Mouse (Mus musculus) forebrain, postnatal 0 days (tissue): ENCODE data around the gene Swsap1. TPM values are rescaled to one million over a fixed set of nuclear protein-coding genes. Genes with fewer than 3 reads are reported as not detected.

Experiments used
- ATAC-seq: fragments of 200-750 bp; cut with Nextera tagmentation; 2 replicates; pipeline ENCODE4 v1.8.0; 2017; ENCODE audit warnings: mild to moderate bottlenecking, moderate library complexity
- DNase-seq: peaks from one replicate; pipeline ENCODE4 v3.0.0-alpha.2; 2015
- H3K27ac ChIP-seq: fragments of 300-500 bp; sonication (generic); 2 replicates; pipeline ENCODE4 v1.5.1; 2014; ENCODE audit warnings: low read depth, mild to moderate bottlenecking, antibody characterized with exemption, low read length, moderate library complexity, mixed read lengths
- H3K27me3 ChIP-seq: fragments of 300-500 bp; sonication (generic); 2 replicates; pipeline ENCODE4 v1.6.1; 2014; ENCODE audit warnings: mild to moderate bottlenecking, low read length, mixed read lengths; ENCODE audit not compliant: insufficient read depth
- H3K36me3 ChIP-seq: fragments of 300-500 bp; sonication (generic); 2 replicates; pipeline ENCODE4 v1.6.1; 2014; ENCODE audit warnings: mild to moderate bottlenecking, moderate library complexity; ENCODE audit not compliant: insufficient read depth
- H3K4me1 ChIP-seq: fragments of 300-500 bp; sonication (generic); 2 replicates; pipeline ENCODE4 v1.6.1; 2014; ENCODE audit warnings: antibody characterized with exemption; ENCODE audit not compliant: insufficient read depth
- H3K4me2 ChIP-seq: fragments of 300-500 bp; sonication (generic); 2 replicates; pipeline ENCODE4 v1.6.1; 2014; ENCODE audit warnings: low read depth, mild to moderate bottlenecking, moderate library complexity
- H3K4me3 ChIP-seq: fragments of 300-500 bp; sonication (generic); 2 replicates; pipeline ENCODE4 v1.5.1; 2014; ENCODE audit warnings: low read depth, low read length, mixed read lengths
- H3K9ac ChIP-seq: fragments of 300-500 bp; sonication (generic); 2 replicates; pipeline ENCODE4 v1.6.1; 2014; ENCODE audit warnings: mild to moderate bottlenecking
- H3K9me3 ChIP-seq: fragments of 300-500 bp; sonication (generic); 2 replicates; pipeline ENCODE4 v1.6.1; 2016; ENCODE audit warnings: low read length
- CTCF ChIP-seq: sonication (generic); IDR thresholded peaks from 2 replicates; pipeline ENCODE4 v1.5.1; 2016; ENCODE audit warnings: antibody characterized with exemption, control low read depth, low read depth
- WGBS: fragments of 180-500 bp; shearing (Covaris S2); extraction: QIAGEN DNeasy Blood & Tissue Kit; methylation state at CpG from one replicate; pipeline ENCODE4 v1.1.7; 2014; 5-methylcytosine and 5-hydroxymethylcytosine counted together
- polyA plus RNA-seq: library from polyadenylated mRNA; unstranded; fragments of >200 nt; fragmentation: Nextera tagmentation; extraction: Ambion mirVana; gene quantifications from 2 replicates; pipeline ENCODE4 v1.2.1, GENCODE M21; 2015
- total RNA-seq: library from RNA; depleted of rRNA; stranded (reverse); fragments of >200 nt; gene quantifications from 2 replicates; pipeline ENCODE4 v1.2.3, GENCODE M21; 2014

Swsap1 gene
- total and polyA plus RNA-seq, 2 experiments from 2014 or later = 7.3 to 37.7 TPM

DNA sequence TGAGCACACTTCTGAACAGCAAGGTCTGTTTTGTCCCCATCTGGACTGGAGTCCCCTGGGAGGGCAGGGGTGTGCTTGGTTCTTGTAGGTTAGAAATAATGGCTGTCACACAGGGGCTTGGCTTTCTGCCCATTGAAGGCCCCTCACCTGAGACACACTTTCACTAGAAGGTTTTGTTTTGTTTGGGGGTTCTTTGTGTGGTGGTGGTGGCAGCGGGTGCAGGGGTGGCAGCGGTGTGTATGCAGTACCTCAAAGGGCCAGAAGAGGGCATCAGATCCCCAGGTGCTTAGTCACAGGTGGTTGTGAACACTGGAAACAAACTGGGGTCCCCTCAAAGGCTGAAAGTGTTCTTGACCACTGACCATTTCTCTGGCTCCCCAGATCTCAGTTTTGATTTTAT lies 22.4 kb downstream of the Swsap1 start:
- Histone ChIP-seq H3K27me3 (0 out of 2 replicates have a peak, but pooled peaks cover 3% of the 10 kb centered on the region), H3K4me1 (no peaks in the 10 kb centered on the region), H3K27ac (no peak overlapping the region), H3K9ac (no peak overlapping the region), H3K9me3 (no peaks in the 10 kb centered on the region), H3K4me3 (no peak overlapping the region), H3K36me3 (no peaks in the 10 kb centered on the region), H3K4me2 (no peak overlapping the region)
- TF ChIP-seq CTCF = peak; percentile 53
- DNase-seq (no peak), ATAC-seq (no peak)
- WGBS = 41% methylated on average over 2 of the region's 2 CpGs

DNA sequence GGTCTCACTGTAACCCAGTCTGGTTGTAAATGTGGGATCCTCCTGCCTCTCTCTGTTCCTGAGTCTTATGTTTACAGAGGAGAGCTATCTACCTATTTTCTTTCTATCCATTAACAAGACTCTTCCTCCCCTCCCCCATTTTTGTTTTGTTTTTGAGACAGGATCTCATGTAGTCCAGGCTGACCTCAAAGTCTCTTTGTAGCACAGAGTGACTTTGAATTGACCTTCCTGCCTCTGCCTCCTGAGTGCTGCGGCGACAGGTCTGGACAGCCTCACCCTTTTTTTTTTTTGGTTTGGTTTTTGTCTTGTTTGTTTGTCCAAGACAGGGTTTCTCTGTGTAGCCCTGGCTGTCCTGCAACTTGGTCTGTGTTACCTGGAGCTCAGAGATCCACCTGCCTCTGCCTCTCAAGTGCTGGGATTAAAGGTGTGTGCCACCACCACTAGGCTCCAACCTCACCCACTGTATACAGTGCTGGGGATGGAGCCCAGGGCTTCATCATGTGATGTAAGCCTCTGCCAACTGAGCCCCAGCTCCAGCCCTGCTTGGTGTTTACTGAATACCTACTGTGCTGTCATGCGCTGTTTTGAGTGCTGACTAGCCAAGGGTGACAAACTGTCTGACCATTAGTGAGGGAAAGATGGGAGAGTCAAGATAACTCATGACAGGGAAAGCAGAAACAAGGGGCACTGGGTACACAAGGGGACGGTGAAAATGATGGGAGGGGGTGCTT lies 23.0 kb downstream of the Swsap1 start:
- H3K27ac ChIP-seq = no peak overlapping the region
- TF ChIP-seq CTCF = no peak
- no peak for ATAC-seq

DNA sequence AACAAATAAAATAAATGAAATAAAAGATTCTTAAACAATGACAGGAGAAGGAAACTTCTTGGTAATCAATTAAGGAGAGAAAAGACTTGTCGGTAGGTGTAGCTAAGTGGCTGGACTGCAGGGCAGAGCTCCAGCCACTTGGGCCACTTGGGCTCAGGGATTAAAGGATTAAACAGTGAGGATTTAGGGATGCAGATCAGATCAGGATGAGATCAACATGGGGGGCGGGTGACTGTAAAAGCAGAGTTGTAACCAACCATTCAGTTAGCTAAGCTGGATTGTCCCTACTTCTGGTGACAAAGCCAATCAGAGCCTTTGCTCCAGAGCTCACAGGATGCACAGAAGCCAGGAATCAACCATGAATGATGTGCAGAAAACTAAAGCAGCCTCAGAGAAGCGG lies 28.4 kb downstream of the Swsap1 start:
- no peaks in the 10 kb centered on the region for H3K36me3 ChIP-seq
- ATAC-seq = no peak

More for the DNA sequence above, 23.0 kb downstream of the Swsap1 start:
- Histone ChIP-seq H3K9me3 (no peaks in the 10 kb centered on the region), H3K9ac (no peak overlapping the region), H3K27me3 (0 out of 2 replicates have a peak, but pooled peaks cover 3% of the 10 kb centered on the region), H3K4me3 (no peak overlapping the region), H3K36me3 (no peaks in the 10 kb centered on the region), H3K4me2 (no peak overlapping the region), H3K4me1 (no peaks in the 10 kb centered on the region)
- WGBS = 91% methylated on average over 4 of the region's 4 CpGs
- no peak for DNase-seq

DNA sequence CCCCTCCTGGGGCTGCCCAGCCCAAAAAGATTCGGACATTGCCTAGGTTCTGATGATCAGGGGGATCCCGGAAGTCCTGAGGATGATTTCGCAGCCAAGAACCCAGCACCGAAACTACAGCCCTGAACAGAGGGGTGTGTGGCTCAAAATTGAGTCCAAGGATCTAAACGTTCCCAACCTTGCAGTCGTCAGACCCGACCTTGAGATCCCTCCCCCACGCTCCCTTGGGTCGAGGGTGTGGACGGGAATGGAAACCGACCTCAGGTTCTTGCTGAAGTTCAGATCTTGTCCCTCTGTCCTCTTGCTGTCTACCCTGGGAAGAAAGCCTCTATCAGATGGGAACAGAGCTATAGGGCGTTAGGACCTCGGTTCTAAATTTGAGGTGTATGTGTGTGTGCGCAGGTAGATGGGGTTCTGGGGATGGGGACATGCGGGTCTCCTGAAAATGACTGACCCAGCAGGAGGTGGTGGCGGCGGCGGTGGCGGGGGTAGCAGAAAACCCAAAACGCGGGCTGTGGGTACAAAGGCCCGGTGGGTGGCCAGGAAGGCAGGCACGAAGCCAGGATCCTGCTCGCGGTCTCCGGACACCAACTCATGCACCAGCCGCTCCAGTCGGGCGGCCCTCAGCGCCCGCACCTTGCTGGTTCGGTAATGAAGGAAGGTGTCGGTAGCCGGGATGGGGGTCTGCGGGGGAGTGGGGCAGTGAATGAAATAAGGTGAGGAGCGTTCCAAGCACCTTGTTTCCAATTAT lies 32.2 kb downstream of the Swsap1 start:
- TF ChIP-seq CTCF = no peak
- Histone ChIP-seq H3K9ac (no peak overlapping the region), H3K27me3 (peaks cover 43% of the 10 kb centered on the region), H3K27ac (no peak overlapping the region), H3K4me1 (peaks cover 8% of the 10 kb centered on the region), H3K36me3 (no peaks in the 10 kb centered on the region), H3K4me3 (no peak overlapping the region), H3K9me3 (no peaks in the 10 kb centered on the region), H3K4me2 (peak overlapping the region; percentile 59; the same call in 1 of the 2 replicates)
- ATAC-seq (no peak), DNase-seq (no peak)
- 14% methylated on average over 26 of the region's 36 CpGs for WGBS

More for the DNA sequence above, 28.4 kb downstream of the Swsap1 start:
- Histone ChIP-seq H3K4me1 (peaks cover 6% of the 10 kb centered on the region; the same call in 1 of the 2 replicates), H3K4me3 (no peak overlapping the region), H3K4me2 (no peak overlapping the region), H3K9me3 (no peaks in the 10 kb centered on the region), H3K27ac (no peak overlapping the region), H3K27me3 (peaks cover 18% of the 10 kb centered on the region), H3K9ac (no peak overlapping the region)
- WGBS = 4% methylated on average over 3 of the region's 3 CpGs
- TF ChIP-seq CTCF = no peak
- DNase-seq = no peak

DNA sequence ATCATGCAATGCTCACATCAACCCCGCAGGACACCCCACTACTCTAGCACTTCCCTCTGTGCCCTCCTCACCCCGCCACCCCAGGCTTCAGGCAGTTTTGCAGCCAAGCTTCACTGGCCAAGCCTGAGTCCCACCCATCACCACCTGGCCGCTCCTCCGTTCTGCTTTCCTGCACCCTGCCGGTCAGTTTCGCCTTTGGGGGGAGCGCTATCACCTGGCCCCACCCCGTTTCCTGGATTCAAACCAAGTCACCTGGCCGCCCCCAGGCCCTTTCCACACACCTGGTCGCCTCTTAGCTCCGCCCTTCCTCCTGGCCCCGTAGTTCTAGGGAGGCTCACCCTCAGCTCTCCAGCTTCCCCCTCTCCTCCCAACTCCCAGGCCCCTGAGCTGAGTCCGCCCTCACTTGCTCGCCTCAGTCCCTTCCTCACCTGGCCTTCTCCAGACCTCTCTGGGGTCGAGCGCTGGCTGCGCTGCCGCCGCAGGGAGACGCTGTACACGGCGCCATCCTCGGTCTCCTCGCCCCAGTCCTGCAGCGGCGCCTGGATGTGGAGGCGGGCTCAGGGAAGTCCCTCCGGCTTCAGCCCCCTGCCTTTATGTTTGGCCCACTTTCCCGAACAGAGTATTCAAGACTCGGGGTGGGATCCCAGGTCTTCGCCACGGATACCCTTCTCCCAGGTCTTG lies 33.0 kb downstream of the Swsap1 start:
- peak; percentile 53 for ATAC-seq
- Histone ChIP-seq H3K27ac (no peak overlapping the region), H3K27me3 (peaks cover 41% of the 10 kb centered on the region), H3K4me3 (peak overlapping the region; percentile 27), H3K9ac (peak overlapping the region; percentile 31; the same call in 1 of the 2 replicates), H3K4me1 (peaks cover 8% of the 10 kb centered on the region), H3K9me3 (no peaks in the 10 kb centered on the region), H3K4me2 (peak overlapping the region; percentile 59), H3K36me3 (no peaks in the 10 kb centered on the region)
- no peak for DNase-seq
- TF ChIP-seq CTCF = peak; percentile 31; the same call in 1 of the 2 replicates
- WGBS = 2% methylated on average over 32 of the region's 32 CpGs

- H3K27me3 ChIP-seq = peaks cover 41% of the 10 kb centered on the region
- no peaks in the 10 kb centered on the region for H3K9me3 ChIP-seq
- DNase-seq (no peak), ATAC-seq (peak; percentile 50)
- no peak for TF ChIP-seq CTCF
- 3% methylated on average over 42 of the region's 42 CpGs for whole genome bisulfite sequencing
- peak within 1 kb of the TSS; percentile 31; the same call in 1 of the 2 replicates for H3K9ac ChIP-seq
- peaks cover 8% of the 10 kb centered on the region for H3K4me1 ChIP-seq
- H3K36me3 ChIP-seq = no peaks in the 10 kb centered on the region
- H3K27ac ChIP-seq = no peak within 1 kb of the TSS
- peak within 1 kb of the TSS; percentile 59 for H3K4me2 ChIP-seq
- peak within 1 kb of the TSS; percentile 27 for H3K4me3 ChIP-seq
Observed at GRCm38 (mm10) chr9:21989230-21990110, 33.9 kb downstream of the Swsap1 start, which contains the start of gene Rgl3. TSS of gene Rgl3 (minus strand) at chr9:21989446.
